Mouse (Mus musculus) forebrain, embryonic 12.5 days (tissue): Measurements from ENCODE around the gene Scgb1a1. TPM values are rescaled to one million over a fixed set of nuclear protein-coding genes. Genes with fewer than 3 reads are reported as not detected.

ENCODE experiments used
- ATAC-seq: fragments of 200-750 bp; cut with Nextera tagmentation; 2 replicates; pipeline ENCODE4 v1.8.0; 2017; ENCODE audit warnings: moderate TSS enrichment; ENCODE audit not compliant: low FRiP score
- H3K27ac ChIP-seq: fragments of 300-500 bp; sonication (generic); 2 replicates; pipeline ENCODE4 v1.5.1; 2016; ENCODE audit warnings: mild to moderate bottlenecking
- H3K27me3 ChIP-seq: fragments of 300-500 bp; sonication (generic); 2 replicates; pipeline ENCODE4 v1.6.1; 2016; ENCODE audit warnings: mild to moderate bottlenecking
- H3K36me3 ChIP-seq: fragments of 300-500 bp; sonication (generic); replicated peaks from 2 replicates; pipeline ENCODE4 v1.6.1; 2016; ENCODE audit warnings: mild to moderate bottlenecking
- H3K4me1 ChIP-seq: fragments of 300-500 bp; sonication (generic); 2 replicates; pipeline ENCODE4 v1.6.1; 2016
- H3K4me2 ChIP-seq: fragments of 300-500 bp; sonication (generic); 2 replicates; pipeline ENCODE4 v1.6.1; 2016; ENCODE audit warnings: mild to moderate bottlenecking, moderate library complexity
- H3K4me3 ChIP-seq: fragments of 300-500 bp; sonication (generic); replicated peaks from 2 replicates; pipeline ENCODE4 v1.5.1; 2016; ENCODE audit warnings: mild to moderate bottlenecking
- H3K9ac ChIP-seq: fragments of 300-500 bp; sonication (generic); 2 replicates; pipeline ENCODE4 v1.6.1; 2016; ENCODE audit warnings: mild to moderate bottlenecking
- H3K9me3 ChIP-seq: fragments of 300-500 bp; sonication (generic); 2 replicates; pipeline ENCODE4 v1.6.1; 2016
- WGBS: fragments of 180-500 bp; shearing (Covaris S2); methylation state at CpG from one replicate; pipeline ENCODE4 v1.1.7; 2016; 5-methylcytosine and 5-hydroxymethylcytosine counted together
- polyA plus RNA-seq: library from polyadenylated mRNA; unstranded; fragments of >200 nt; fragmentation: Nextera tagmentation; extraction: Ambion mirVana; gene quantifications from 2 replicates; pipeline ENCODE4 v1.2.1, GENCODE M21; 2016

The Scgb1a1 gene
- polyA plus RNA-seq, 1 experiment from 2014 or later: not detected

DNA sequence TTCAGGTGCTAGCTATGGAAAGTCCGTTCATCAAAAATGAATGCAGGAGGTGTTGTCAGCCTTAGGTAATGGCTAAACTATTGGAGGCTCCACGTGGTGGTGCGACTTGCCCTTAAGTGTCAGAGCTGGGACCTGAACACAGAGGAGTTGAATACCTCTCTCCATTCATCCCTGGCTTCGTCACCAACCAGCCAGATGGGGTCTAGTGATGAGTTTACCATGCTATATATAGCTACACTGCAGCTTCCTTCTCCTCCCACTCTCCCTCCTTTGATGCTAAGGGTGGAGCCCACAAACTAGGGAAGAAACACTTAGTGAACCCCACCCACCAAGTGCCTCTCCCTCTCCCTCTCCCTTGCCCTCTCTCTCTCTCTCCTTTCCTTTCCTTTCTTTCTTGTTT, 43.5 kb downstream of the Scgb1a1 start:
- Histone ChIP-seq H3K4me2 (no peak overlapping the region), H3K27me3 (no peaks in the 10 kb centered on the region), H3K4me1 (no peaks in the 10 kb centered on the region), H3K36me3 (no peaks in the 10 kb centered on the region), H3K27ac (no peak overlapping the region), H3K9ac (no peak overlapping the region), H3K4me3 (no peak overlapping the region), H3K9me3 (no peaks in the 10 kb centered on the region)
- no peak for ATAC-seq
- 84% methylated on average over 4 of the region's 4 CpGs for WGBS

DNA sequence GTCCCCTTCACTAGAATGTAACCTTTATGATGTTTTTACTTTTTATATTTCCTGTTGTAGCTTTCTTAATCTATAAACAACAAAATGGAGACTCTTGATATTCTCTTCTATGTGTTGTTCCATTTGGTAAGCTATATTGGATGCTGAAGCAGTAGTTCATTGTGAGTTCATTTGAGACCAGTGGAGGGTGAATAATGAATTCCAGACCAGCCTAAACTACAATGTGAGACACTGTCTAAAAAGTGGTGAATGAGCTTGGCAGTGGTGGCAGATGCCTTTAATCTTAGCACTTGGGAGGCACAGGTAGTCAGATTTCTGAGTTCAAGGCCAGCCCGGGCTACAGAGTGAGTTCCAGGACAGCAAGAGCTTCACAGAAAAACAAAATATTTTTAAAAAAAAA, 44.6 kb downstream of the Scgb1a1 start:
- no peak overlapping the region for H3K4me3 ChIP-seq
- no peaks in the 10 kb centered on the region for H3K9me3 ChIP-seq
- no peaks in the 10 kb centered on the region for H3K27me3 ChIP-seq
- no peak for ATAC-seq
- no peak overlapping the region for H3K27ac ChIP-seq
- WGBS: 63% methylated on average over 1 of the region's 1 CpGs
- no peak overlapping the region for H3K4me2 ChIP-seq
- H3K4me1 ChIP-seq: no peaks in the 10 kb centered on the region
- H3K9ac ChIP-seq: no peak overlapping the region
- H3K36me3 ChIP-seq: no peaks in the 10 kb centered on the region

DNA sequence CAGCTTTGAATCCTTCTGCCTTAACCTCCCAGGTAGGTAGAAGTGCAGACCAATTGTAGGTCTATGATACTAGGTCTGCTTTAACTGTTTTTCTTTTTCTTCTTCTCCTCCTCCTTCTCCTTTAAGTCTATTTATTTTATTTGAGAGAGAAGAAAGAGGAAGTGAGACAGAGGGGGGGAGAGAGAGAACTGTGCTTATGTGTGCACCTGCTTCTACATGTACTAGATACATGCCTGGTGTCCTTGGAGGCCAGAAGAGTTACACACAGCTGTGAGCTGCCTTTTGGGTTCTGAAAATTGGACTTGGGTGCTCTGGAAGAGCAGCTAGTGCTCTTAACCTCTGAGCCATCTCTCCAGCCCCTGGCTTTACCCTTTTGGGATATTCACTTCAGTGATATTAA, 46.7 kb downstream of the Scgb1a1 start:
- Histone ChIP-seq H3K36me3 (no peaks in the 10 kb centered on the region), H3K9ac (no peak overlapping the region), H3K27ac (no peak overlapping the region), H3K9me3 (no peaks in the 10 kb centered on the region), H3K27me3 (no peaks in the 10 kb centered on the region), H3K4me1 (no peaks in the 10 kb centered on the region), H3K4me2 (no peak overlapping the region), H3K4me3 (no peak overlapping the region)
- ATAC-seq: no peak

- Histone ChIP-seq H3K36me3 (no peaks in the 10 kb centered on the region), H3K9ac (no peak overlapping the region), H3K4me2 (no peak overlapping the region), H3K4me1 (no peaks in the 10 kb centered on the region), H3K27ac (no peak overlapping the region), H3K9me3 (no peaks in the 10 kb centered on the region), H3K27me3 (no peaks in the 10 kb centered on the region), H3K4me3 (no peak overlapping the region)
- 87% methylated on average over 6 of the region's 6 CpGs for WGBS
- ATAC-seq: no peak
Measured at GRCm38 (mm10) chr19:9040649-9041048, 47.1 kb downstream of the Scgb1a1 start.

GRCm38 (mm10) chr19:9039928-9040327, 47.8 kb downstream of the Scgb1a1 start:
- Histone ChIP-seq H3K9me3 (no peaks in the 10 kb centered on the region), H3K4me1 (no peaks in the 10 kb centered on the region), H3K4me2 (no peak overlapping the region), H3K4me3 (no peak overlapping the region), H3K27ac (no peak overlapping the region), H3K36me3 (no peaks in the 10 kb centered on the region), H3K27me3 (no peaks in the 10 kb centered on the region), H3K9ac (no peak overlapping the region)
- WGBS: 79% methylated on average over 7 of the region's 7 CpGs
- no peak for ATAC-seq

GRCm38 (mm10) chr19:9039266-9039665, 48.5 kb downstream of the Scgb1a1 start:
- ATAC-seq: no peak
- 87% methylated on average over 4 of the region's 4 CpGs for WGBS
- H3K27me3 ChIP-seq: no peaks in the 10 kb centered on the region
- H3K4me3 ChIP-seq: no peak overlapping the region
- no peak overlapping the region for H3K9ac ChIP-seq
- no peaks in the 10 kb centered on the region for H3K36me3 ChIP-seq
- no peaks in the 10 kb centered on the region for H3K9me3 ChIP-seq
- H3K27ac ChIP-seq: no peak overlapping the region
- H3K4me1 ChIP-seq: no peaks in the 10 kb centered on the region
- H3K4me2 ChIP-seq: no peak overlapping the region

DNA sequence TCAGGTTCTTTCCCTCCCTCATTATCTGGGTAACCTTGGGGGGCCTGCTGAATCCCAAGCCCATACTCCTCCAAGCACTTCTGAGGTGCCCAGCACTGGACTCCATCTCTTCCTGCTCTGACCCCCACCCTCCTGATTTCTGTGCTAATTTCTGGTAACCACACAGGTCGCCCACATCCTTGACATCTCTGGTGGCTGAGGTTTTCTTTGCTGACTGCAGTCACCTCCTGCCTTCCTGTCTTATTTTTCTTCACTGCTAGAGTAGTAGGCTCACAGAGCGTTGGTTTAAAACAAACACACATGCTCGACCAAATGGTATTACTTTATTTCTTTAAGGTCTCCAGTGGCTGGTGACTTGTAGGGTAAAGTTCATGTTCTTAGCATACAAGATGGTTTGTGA, 49.6 kb downstream of the Scgb1a1 start:
- Histone ChIP-seq H3K9me3 (no peaks in the 10 kb centered on the region), H3K27ac (no peak overlapping the region), H3K4me3 (no peak overlapping the region), H3K27me3 (no peaks in the 10 kb centered on the region), H3K9ac (no peak overlapping the region), H3K4me1 (no peaks in the 10 kb centered on the region), H3K36me3 (no peaks in the 10 kb centered on the region), H3K4me2 (no peak overlapping the region)
- ATAC-seq: no peak
- 72% methylated on average over 3 of the region's 3 CpGs for WGBS

GRCm38 (mm10) chr19:9035101-9035500, 52.7 kb downstream of the Scgb1a1 start:
- H3K4me2 ChIP-seq: no peak overlapping the region
- 77% methylated on average over 3 of the region's 3 CpGs for WGBS
- H3K27me3 ChIP-seq: no peaks in the 10 kb centered on the region
- ATAC-seq: no peak
- no peaks in the 10 kb centered on the region for H3K36me3 ChIP-seq
- no peaks in the 10 kb centered on the region for H3K4me1 ChIP-seq
- H3K9me3 ChIP-seq: no peaks in the 10 kb centered on the region
- no peak overlapping the region for H3K9ac ChIP-seq
- H3K4me3 ChIP-seq: no peak overlapping the region
- no peak overlapping the region for H3K27ac ChIP-seq

GRCm38 (mm10) chr19:9034480-9034879, 53.3 kb downstream of the Scgb1a1 start:
- no peaks in the 10 kb centered on the region for H3K36me3 ChIP-seq
- no peak overlapping the region for H3K9ac ChIP-seq
- WGBS: 84% methylated on average over 3 of the region's 3 CpGs
- H3K4me3 ChIP-seq: no peak overlapping the region
- ATAC-seq: no peak
- H3K9me3 ChIP-seq: no peaks in the 10 kb centered on the region
- H3K27ac ChIP-seq: no peak overlapping the region
- no peak overlapping the region for H3K4me2 ChIP-seq
- H3K4me1 ChIP-seq: no peaks in the 10 kb centered on the region
- H3K27me3 ChIP-seq: no peaks in the 10 kb centered on the region

Other genes starting within 250 kb of the Scgb1a1 start
- gene Gng3, start 248.8 kb downstream of the Scgb1a1 start, polyA plus RNA-seq: 131 and 139 TPM in 2 replicates
- 0.26 and 0.60 TPM in 2 replicates for gene Lrrn4cl, start 237.2 kb downstream of the Scgb1a1 start, polyA plus RNA-seq
- 178 and 182 TPM in 2 replicates for gene Ubxn1, start 216.5 kb downstream of the Scgb1a1 start, polyA plus RNA-seq
- gene Uqcc3, start 207.0 kb downstream of the Scgb1a1 start, polyA plus RNA-seq: 55.2 and 57.3 TPM in 2 replicates
- gene Lbhd1, start 204.2 kb downstream of the Scgb1a1 start, polyA plus RNA-seq: 104 and 119 TPM in 2 replicates
- gene Gm49403, start 204.0 kb downstream of the Scgb1a1 start, polyA plus RNA-seq: not detected in 2 replicates
- 91.0 and 104 TPM in 2 replicates for gene 1810009A15Rik, start 199.1 kb downstream of the Scgb1a1 start, polyA plus RNA-seq
- not detected in 2 replicates for gene Gm49416, start 199.0 kb downstream of the Scgb1a1 start, polyA plus RNA-seq
- 48.1 and 52.6 TPM in 2 replicates for gene Ints5, start 195.0 kb downstream of the Scgb1a1 start, polyA plus RNA-seq
- 106 and 113 TPM in 2 replicates for gene Ganab, start 189.9 kb downstream of the Scgb1a1 start, polyA plus RNA-seq
- gene B3gat3, start 167.6 kb downstream of the Scgb1a1 start, polyA plus RNA-seq: 64.4 and 64.8 TPM in 2 replicates
- gene Rom1, start 158.6 kb downstream of the Scgb1a1 start, polyA plus RNA-seq: 1.3 and 2.5 TPM in 2 replicates
- 13.2 and 13.8 TPM in 2 replicates for gene Eml3, start 158.4 kb downstream of the Scgb1a1 start, polyA plus RNA-seq
- gene Mta2, start 146.1 kb downstream of the Scgb1a1 start, polyA plus RNA-seq: 193 and 206 TPM in 2 replicates
- 36.9 and 37.0 TPM in 2 replicates for gene Tut1, start 134.1 kb downstream of the Scgb1a1 start, polyA plus RNA-seq
- 365 and 373 TPM in 2 replicates for gene Eef1g, start 120.9 kb downstream of the Scgb1a1 start, polyA plus RNA-seq
- gene Ahnak, start 98.7 kb downstream of the Scgb1a1 start, polyA plus RNA-seq: 6.4 and 8.5 TPM in 2 replicates
- gene Asrgl1, start 47.7 kb upstream of the Scgb1a1 start, polyA plus RNA-seq: 24.1 and 25.7 TPM in 2 replicates